Mouse (Mus musculus): ENCODE results near the gene Aktip. TPM values are rescaled to one million over a fixed set of nuclear protein-coding genes. Genes with fewer than 3 reads are reported as not detected.

Aktip gene
- polyA plus RNA-seq, 1 experiment: 72.0 TPM

DNA sequence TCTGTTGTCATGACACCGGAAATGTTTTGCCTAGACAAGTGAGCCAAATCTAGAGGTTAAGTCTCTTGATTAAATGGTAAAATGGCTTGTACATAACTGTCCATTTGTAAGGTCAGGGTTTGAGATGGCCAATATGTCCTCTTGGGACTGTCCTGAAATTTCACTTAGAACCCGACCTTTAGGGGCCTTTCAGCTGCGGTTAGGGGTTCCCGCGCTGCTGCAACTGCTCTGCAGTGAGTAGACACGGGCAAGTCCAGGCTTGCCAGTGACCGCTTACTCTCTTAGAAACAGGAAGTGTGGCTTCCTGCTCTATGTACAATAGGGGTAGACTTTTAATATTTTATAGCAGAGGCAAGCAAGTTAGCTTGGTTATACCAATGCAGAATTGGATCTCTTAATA, 117.9 kb downstream of the Aktip start:
- DNase-seq (ENCODE audit: low read depth): no peak
- TF ChIP-seq CTCF (IDR thresholded peaks at IDR 0.05; ENCODE audit: borderline replicate concordance, extremely low read depth, insufficient read depth, insufficient read length) (no peak), POLR2A (IDR thresholded peaks at IDR 0.05; ENCODE audit: borderline replicate concordance, extremely low read depth, insufficient read depth, insufficient read length, poor library complexity, severe bottlenecking) (no peak)

DNA sequence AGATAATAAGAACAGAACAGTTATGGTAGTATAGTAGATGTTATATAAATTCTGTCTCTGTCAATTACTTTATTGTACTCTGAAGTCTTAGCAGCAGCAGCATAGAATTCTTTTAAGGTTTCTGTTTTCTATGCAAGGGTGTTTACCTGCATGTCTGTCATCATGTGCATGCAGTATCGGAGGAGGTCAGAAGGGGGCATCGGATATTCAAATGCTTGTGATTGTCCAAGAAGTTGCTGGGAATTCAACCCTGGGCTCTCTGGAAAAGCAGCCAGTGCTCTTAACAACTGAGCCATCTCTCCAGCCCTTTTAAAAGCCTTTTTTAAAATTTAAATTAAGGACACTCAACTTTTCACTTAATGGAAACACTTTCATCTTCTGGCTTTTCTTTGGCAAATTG, 120.1 kb downstream of the Aktip start:
- TF ChIP-seq POLR2A (IDR thresholded peaks at IDR 0.05; ENCODE audit: borderline replicate concordance, extremely low read depth, insufficient read depth, insufficient read length, poor library complexity, severe bottlenecking): no peak
- no peak for TF ChIP-seq CTCF (IDR thresholded peaks at IDR 0.05; ENCODE audit: borderline replicate concordance, extremely low read depth, insufficient read depth, insufficient read length)

DNA sequence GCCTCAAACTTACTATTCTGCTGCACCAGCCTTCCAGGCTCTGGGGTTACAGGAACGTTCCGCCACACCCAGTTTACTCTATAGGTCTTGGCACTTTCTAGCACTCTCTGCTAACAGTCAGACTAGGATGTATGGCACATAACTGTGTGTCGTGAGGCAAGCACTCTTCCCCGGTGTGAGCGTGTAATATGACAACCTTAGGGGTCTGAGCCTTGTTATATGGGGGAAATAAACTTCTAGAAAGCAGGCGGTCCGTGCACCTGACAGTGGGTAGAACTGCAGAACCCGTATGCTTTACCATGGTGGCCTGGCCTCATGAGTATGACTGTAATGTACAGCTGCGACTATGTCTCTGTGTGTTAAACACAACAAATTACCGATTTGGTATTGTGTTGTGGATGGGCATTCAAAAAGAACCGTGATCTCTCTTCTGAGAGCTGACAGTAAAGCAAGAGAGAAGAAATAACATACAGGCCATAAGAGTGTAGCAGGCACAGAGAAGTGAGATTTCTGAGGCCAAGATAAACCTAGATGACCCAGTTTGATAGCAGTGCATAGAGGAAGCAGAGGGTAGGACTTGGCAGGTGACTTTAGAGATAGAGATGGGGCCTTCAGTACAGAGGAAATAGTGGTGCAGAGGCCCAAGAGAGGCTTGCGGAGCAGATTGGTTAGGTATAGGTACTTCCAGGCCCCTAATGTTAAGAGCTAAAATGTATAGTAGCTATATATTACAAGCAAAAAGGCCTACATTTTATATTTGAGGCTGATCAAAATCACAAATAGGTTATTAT, 122.5 kb downstream of the Aktip start:
- TF ChIP-seq CTCF (IDR thresholded peaks at IDR 0.05; ENCODE audit: borderline replicate concordance, extremely low read depth, insufficient read depth, insufficient read length): no peak
- TF ChIP-seq POLR2A (IDR thresholded peaks at IDR 0.05; ENCODE audit: borderline replicate concordance, extremely low read depth, insufficient read depth, insufficient read length, poor library complexity, severe bottlenecking): no peak

More for the DNA sequence above, 120.1 kb downstream of the Aktip start:
- DNase-seq (ENCODE audit: low read depth): no peak

DNA sequence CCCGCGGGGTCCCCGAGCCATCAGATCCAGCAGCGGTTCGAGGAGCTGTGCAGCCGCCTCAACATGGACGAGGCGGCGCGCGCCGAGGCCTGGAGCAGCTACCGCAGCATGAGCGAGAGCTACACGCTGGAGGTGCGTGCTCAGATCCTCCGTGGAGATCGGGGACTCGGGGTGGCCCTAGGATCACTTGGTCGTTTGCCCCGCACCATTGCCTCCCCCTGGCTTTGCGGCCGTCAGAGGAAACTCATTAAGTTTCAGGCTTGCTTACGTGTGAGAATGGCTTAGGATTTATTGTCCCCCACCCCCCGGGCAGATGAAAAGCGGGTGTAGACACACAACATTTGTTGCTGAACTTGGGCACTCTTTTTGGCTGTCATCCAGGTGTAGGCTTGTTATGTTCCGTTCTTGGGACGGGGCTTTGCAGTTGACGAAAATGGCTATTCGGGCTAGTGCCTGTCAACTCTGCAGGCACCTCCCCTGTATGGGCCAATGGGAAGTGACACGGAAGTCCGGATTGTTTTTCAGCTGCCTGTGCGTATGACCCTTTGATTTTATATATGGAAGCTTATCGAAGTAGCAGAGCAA, 129.4 kb downstream of the Aktip start:
- DNase-seq (ENCODE audit: low read depth): peak; percentile 88
- TF ChIP-seq CTCF (IDR thresholded peaks at IDR 0.05; ENCODE audit: borderline replicate concordance, extremely low read depth, insufficient read depth, insufficient read length) (no peak), POLR2A (IDR thresholded peaks at IDR 0.05; ENCODE audit: borderline replicate concordance, extremely low read depth, insufficient read depth, insufficient read length, poor library complexity, severe bottlenecking) (no peak)

More for the DNA sequence above, 122.5 kb downstream of the Aktip start:
- DNase-seq (ENCODE audit: low read depth): no peak

DNA sequence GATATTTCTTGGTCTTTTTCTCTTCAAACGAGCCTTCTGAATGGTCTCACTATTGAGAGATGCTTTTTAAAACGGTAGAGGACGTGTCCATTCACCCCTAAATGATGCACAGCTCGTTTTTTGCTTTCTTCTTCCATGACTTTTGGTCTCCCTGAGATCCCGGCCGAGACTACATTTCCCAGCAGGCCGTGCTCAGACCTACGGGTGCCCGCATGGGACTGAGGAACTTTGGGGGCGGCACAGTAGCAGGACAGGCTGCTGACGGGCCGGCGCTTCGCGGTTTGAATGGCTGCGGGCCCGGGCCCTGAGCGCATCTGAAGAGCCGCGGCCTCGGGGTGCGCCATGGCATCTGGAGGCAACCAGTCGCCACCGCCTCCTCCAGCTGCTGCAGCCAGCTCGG, 129.9 kb downstream of the Aktip start, which contains the start of gene Rbl2:
Rbl2 (plus strand) TSS at position 224 of the 400 bp plus-strand sequence.
- peak; percentile 38; the same call in 1 of the 2 replicates for TF ChIP-seq POLR2A (IDR thresholded peaks at IDR 0.05; ENCODE audit: borderline replicate concordance, extremely low read depth, insufficient read depth, insufficient read length, poor library complexity, severe bottlenecking)
- no peak for TF ChIP-seq CTCF (IDR thresholded peaks at IDR 0.05; ENCODE audit: borderline replicate concordance, extremely low read depth, insufficient read depth, insufficient read length)
- DNase-seq (ENCODE audit: low read depth): peak; percentile 98

DNA sequence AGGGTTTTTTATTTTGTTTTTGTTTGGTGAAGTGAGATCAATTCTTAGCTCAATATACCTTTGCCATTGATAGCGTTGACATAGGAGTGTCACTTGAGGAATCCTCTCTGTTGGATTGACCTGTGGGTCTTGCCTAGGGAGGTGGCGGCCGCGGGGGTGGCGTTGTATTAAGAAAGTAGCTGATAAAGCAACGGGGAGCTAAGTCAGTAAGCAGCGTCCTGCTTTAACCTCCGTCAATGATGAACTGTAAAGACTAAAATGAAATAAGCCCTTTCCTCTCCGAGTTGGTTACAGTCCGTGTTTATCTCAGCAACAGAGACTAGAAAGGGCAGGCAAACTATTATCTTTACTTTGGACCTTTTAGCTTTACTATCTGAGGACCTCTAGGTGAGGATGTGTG, 130.4 kb downstream of the Aktip start:
- no peak for DNase-seq (ENCODE audit: low read depth)
- TF ChIP-seq CTCF (IDR thresholded peaks at IDR 0.05; ENCODE audit: borderline replicate concordance, extremely low read depth, insufficient read depth, insufficient read length) (no peak), POLR2A (IDR thresholded peaks at IDR 0.05; ENCODE audit: borderline replicate concordance, extremely low read depth, insufficient read depth, insufficient read length, poor library complexity, severe bottlenecking) (no peak)

DNA sequence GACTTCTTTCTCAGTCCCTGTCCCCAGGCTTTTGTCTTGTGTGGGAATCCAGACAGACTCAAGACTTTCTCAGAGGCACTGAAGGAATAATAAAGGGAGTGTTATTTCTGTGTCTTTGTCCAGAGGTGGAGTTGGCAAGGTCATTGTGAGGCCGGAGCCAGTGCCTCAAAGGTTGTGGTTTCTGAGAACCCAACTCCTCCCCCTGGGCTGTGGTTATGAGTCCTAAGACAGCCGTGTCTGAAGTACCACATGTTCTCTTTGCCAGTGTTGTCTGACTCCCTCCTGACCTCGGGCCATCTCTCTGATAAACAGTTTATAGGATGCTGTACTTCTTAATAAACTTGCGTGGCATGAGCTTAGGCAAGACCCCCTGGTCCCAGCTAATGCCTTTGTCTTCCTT, 134.6 kb downstream of the Aktip start:
- TF ChIP-seq CTCF (IDR thresholded peaks at IDR 0.05; ENCODE audit: borderline replicate concordance, extremely low read depth, insufficient read depth, insufficient read length): no peak
- no peak for DNase-seq (ENCODE audit: low read depth)

Other genes with a start within 250 kb of the Aktip start
- 22.7 and 24.0 TPM in 2 replicates for gene Rbl2, start 129.9 kb downstream of the Aktip start, polyA plus RNA-seq (2012; rRNA removed)
- gene Rpgrip1l, start 113.3 kb upstream of the Aktip start, polyA plus RNA-seq (2012; rRNA removed): 8.6 and 8.9 TPM in 2 replicates
- gene Fto, start 113.5 kb upstream of the Aktip start, polyA plus RNA-seq (2012; rRNA removed): 111 and 144 TPM in 2 replicates

All from brain, embryonic 14.5 days (tissue).